Mouse (Mus musculus) embryonic facial prominence, embryonic 14.5 days (tissue): ENCODE measurements around the gene Cfap45. TPM values are rescaled to one million over a fixed set of nuclear protein-coding genes. Genes with fewer than 3 reads are reported as not detected.

Source experiments
- ATAC-seq: fragments of 200-750 bp; cut with Nextera tagmentation; 2 replicates; pipeline ENCODE4 v1.8.0; 2017; ENCODE audit warnings: low read depth, moderate number of reproducible peaks, moderate TSS enrichment
- DNase-seq: peaks from one replicate; pipeline ENCODE4 v3.0.0-alpha.2; 2015; ENCODE audit warnings: low spot score
- H3K27ac ChIP-seq: fragments of 300-500 bp; sonication (generic); replicated peaks from 2 replicates; pipeline ENCODE4 v1.5.1; 2014; ENCODE audit warnings: low read depth, mild to moderate bottlenecking, low read length, moderate library complexity
- H3K27me3 ChIP-seq: fragments of 300-500 bp; sonication (generic); replicated peaks from 2 replicates; pipeline ENCODE4 v1.6.1; 2014; ENCODE audit warnings: low read length; ENCODE audit not compliant: control insufficient read depth, insufficient read depth
- H3K36me3 ChIP-seq: fragments of 300-500 bp; sonication (generic); 2 replicates; pipeline ENCODE4 v1.6.1; 2014; ENCODE audit warnings: low read length, mixed read lengths; ENCODE audit not compliant: control insufficient read depth, insufficient read depth
- H3K4me1 ChIP-seq: fragments of 300-500 bp; sonication (generic); 2 replicates; pipeline ENCODE4 v1.6.1; 2014; ENCODE audit warnings: antibody characterized with exemption, low read length; ENCODE audit not compliant: control insufficient read depth, insufficient read depth
- H3K4me2 ChIP-seq: fragments of 300-500 bp; sonication (generic); 2 replicates; pipeline ENCODE4 v1.6.1; 2014; ENCODE audit warnings: low read depth, mild to moderate bottlenecking, low read length, moderate library complexity, mixed read lengths
- H3K4me3 ChIP-seq: fragments of 300-500 bp; sonication (generic); 2 replicates; pipeline ENCODE4 v1.5.1; 2014; ENCODE audit warnings: low read depth, mild to moderate bottlenecking, low read length
- H3K9ac ChIP-seq: fragments of 300-500 bp; sonication (generic); 2 replicates; pipeline ENCODE4 v1.6.1; 2014; ENCODE audit warnings: low read depth, mild to moderate bottlenecking, low read length, moderate library complexity, mixed read lengths
- H3K9me3 ChIP-seq: fragments of 300-500 bp; sonication (generic); 2 replicates; pipeline ENCODE4 v1.6.1; 2016; ENCODE audit warnings: low read length; ENCODE audit not compliant: control insufficient read depth
- WGBS: fragments of 180-500 bp; shearing (Covaris S2); extraction: QIAGEN DNeasy Blood & Tissue Kit; methylation state at CpG from one replicate; pipeline ENCODE4 v1.1.7; 2014; 5-methylcytosine and 5-hydroxymethylcytosine counted together
- polyA plus RNA-seq: library from polyadenylated mRNA; unstranded; fragments of >200 nt; fragmentation: Nextera tagmentation; extraction: Ambion mirVana; gene quantifications from 2 replicates; pipeline ENCODE4 v1.2.1, GENCODE M21; 2014

Gene Cfap45
- 6.5 and 8.9 TPM in 2 replicates for polyA plus RNA-seq

DNA sequence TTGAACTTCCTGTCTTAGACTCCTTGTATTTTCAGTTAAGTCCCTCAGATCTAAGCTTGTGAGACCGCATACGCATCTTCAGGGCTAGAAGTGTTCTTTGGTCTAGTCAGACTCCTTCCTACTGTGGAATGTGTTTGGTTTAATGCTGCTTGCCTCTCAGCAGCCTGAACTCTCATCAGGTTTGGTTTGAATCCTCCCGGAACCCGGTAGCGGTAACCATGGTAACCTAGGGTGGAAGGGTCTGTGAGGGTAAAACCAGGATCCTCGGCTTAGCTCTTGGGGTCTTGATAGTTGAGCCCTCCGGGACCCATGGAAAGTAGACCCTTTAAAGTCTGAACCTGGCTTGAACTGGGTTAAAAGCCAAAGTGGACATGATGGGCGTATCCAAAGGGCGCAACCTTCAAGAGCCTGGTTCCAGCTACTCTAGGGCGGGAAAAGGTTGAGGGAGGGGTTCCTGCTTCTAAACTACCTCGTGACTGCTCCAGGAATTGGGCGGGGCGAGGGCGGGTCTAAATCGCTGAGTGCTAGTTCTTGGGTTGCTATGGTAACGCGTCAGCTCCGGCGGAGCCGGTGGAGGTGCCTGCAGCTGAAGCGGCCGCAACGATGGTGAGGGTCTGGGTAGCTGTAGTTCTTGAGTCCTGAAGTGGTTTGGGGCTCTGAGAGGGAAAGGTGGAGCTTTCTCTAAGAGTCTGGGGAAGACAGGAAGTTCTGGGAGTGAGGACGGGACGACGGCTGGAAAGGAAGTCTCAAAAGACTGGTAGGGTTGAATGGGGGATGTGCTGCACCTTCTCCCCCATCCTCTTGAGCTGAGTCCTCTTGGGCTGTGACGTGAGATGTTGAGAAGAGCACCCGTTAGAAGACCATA lies at the start of gene Cfap45:
Gene Cfap45, plus strand, starts transcription at position 226 of the 865 bp plus-strand sequence.
- Histone ChIP-seq H3K4me3 (peak within 1 kb of the TSS; percentile 33), H3K4me2 (peak within 1 kb of the TSS; percentile 67), H3K4me1 (peaks cover 11% of the 10 kb centered on the region), H3K9ac (peak within 1 kb of the TSS; percentile 21), H3K9me3 (peaks cover 12% of the 10 kb centered on the region), H3K27me3 (no peaks in the 10 kb centered on the region), H3K36me3 (no peaks in the 10 kb centered on the region), H3K27ac (0 out of 2 replicates have a peak within 1 kb of the TSS, but pooled peaks have one; percentile 5)
- peak; percentile 80 for ATAC-seq
- WGBS: 3% methylated on average over 28 of the region's 28 CpGs
- DNase-seq: peak; percentile 97

DNA sequence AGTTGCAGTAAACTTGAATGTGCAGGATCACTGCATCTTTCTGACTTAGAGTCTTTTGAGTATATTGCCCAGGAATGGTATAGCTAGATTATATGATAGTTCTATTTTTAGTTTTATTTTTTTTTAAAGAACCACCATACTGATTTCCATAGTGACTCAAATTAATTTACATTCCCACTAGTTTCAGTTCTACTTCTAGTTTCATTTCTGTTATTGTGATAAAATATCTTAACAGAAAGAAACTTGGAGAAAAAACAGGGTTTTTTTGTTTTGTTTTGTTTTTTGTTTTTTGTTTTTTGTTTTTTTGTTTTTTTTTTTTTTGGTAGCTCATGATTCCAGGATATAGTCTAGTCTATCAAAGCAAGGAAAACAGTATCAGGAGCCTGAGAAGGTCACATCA lies 47.7 kb upstream of the Cfap45 start:
- Histone ChIP-seq H3K9ac (no peak overlapping the region), H3K27me3 (no peaks in the 10 kb centered on the region), H3K4me1 (no peaks in the 10 kb centered on the region), H3K27ac (no peak overlapping the region), H3K9me3 (no peaks in the 10 kb centered on the region), H3K36me3 (no peaks in the 10 kb centered on the region), H3K4me3 (no peak overlapping the region), H3K4me2 (no peak overlapping the region)
- ATAC-seq (no peak), DNase-seq (no peak)

DNA sequence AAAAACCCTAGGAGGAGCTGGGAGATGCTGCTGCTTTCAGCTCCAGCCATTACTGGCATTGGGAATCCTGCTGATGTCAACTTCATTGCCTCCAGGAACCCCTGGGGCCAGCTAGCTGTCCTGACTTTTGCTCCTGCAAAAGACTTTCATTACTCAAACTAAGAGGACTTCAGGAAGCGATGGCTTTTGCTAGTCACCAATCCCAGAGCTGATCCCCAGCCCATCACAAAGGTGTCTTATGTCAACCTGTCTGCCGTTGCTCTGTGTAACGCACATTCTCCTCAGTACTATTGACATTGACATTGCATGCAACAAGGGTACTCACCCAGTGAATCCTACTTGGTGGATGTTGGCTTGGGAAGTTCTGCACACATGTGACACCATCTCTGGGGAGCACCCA lies 46.4 kb upstream of the Cfap45 start:
- Histone ChIP-seq H3K4me1 (no peaks in the 10 kb centered on the region), H3K27ac (no peak overlapping the region), H3K36me3 (no peaks in the 10 kb centered on the region), H3K9ac (no peak overlapping the region), H3K9me3 (no peaks in the 10 kb centered on the region), H3K4me3 (no peak overlapping the region), H3K27me3 (no peaks in the 10 kb centered on the region), H3K4me2 (no peak overlapping the region)
- WGBS: 67% methylated on average over 3 of the region's 3 CpGs
- DNase-seq (no peak), ATAC-seq (no peak)

DNA sequence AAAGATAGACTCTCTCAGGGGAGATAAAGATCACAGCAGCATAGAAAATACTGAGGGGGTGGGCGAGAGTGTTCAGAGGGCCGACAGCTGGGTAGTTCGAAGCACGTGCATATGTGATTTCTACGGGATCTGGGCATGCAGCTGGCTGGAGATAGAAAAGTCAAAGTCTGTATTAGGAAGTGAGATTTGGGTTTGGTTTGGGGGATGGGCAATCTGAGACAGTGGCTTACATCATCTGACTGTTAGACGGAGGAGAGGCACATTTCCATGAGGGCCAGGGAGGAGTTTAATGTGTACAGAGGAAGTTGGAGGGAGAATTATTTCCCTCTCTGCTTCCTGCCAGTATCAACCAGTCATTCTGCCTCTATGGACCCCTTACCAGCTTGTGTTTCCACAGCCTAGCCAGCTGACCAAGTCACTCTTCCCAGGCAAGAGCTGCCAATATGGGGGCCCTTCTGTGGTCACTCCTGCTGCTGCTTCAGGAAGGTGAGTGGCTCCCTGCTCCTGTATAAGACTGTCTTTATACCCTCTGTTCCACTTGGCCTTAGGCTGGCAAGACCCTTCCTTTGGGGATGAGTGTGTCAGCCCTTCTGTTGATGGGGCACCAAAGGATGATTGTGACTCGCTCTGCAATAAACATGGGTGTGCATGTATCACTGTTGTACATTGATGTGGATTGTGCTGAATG lies 45.4 kb upstream of the Cfap45 start, which contains the start of gene Slamf9:
Gene Slamf9, plus strand, starts transcription at position 305 of the 688 bp plus-strand sequence.
- no peak within 1 kb of the TSS for H3K4me2 ChIP-seq

DNA sequence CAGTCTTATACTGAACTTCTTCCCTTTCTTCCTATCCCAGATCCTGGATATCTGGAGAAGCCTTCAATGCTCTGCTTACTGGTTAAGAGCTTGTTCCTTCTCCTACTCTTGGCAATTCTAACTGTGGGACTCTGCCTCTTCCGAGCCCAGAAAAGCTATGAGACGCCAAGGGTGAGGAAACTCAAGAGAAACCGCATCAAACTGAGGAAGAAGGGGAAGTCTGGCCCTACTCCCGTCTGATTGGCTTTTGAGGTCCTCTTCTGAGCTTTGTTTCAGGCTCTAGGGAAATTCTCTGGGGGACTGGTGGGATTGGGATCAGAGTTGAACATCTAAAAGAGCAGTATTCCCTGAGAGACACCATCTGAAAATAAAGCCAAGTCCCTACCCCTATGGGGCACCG lies 42.6 kb upstream of the Cfap45 start:
- H3K4me2 ChIP-seq: no peak overlapping the region
- H3K27ac ChIP-seq: no peak overlapping the region
- H3K4me3 ChIP-seq: no peak overlapping the region
- H3K4me1 ChIP-seq: peaks cover 3% of the 10 kb centered on the region; the same call in 1 of the 2 replicates
- ATAC-seq (no peak), DNase-seq (no peak)
- H3K9ac ChIP-seq: no peak overlapping the region
- H3K27me3 ChIP-seq: no peaks in the 10 kb centered on the region
- no peaks in the 10 kb centered on the region for H3K9me3 ChIP-seq
- H3K36me3 ChIP-seq: no peaks in the 10 kb centered on the region
- WGBS: 79% methylated on average over 5 of the region's 5 CpGs

More for the DNA sequence above, 45.4 kb upstream of the Cfap45 start, which contains the start of gene Slamf9:
- H3K27me3 ChIP-seq: no peaks in the 10 kb centered on the region
- no peak within 1 kb of the TSS for H3K27ac ChIP-seq
- ATAC-seq (peak; percentile 18; the same call in 1 of the 2 replicates), DNase-seq (peak; percentile 29)
- H3K9ac ChIP-seq: no peak within 1 kb of the TSS
- H3K4me1 ChIP-seq: no peaks in the 10 kb centered on the region
- no peaks in the 10 kb centered on the region for H3K9me3 ChIP-seq
- no peaks in the 10 kb centered on the region for H3K36me3 ChIP-seq
- WGBS: 65% methylated on average over 7 of the region's 7 CpGs
- H3K4me3 ChIP-seq: no peak within 1 kb of the TSS

DNA sequence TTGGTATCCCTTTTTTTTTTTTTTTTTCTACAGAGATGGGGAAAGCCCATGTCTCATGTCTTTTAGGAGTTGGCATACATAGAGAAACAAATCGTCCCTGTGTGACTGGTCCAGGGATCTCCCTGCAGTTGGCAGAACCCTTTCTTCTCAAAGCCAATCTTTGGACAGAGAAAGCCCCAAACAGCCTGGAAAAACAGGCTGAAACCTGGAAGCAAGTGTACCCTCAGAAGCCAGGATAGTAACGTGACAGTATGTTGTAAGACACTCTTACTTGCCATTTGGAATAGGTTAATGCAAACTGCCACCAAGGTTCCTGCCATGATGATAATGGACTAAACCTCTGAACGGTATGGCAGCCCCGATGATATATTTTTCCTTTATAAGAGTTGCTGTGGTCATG lies 40.2 kb upstream of the Cfap45 start:
- 94% methylated on average over 4 of the region's 4 CpGs for WGBS

DNA sequence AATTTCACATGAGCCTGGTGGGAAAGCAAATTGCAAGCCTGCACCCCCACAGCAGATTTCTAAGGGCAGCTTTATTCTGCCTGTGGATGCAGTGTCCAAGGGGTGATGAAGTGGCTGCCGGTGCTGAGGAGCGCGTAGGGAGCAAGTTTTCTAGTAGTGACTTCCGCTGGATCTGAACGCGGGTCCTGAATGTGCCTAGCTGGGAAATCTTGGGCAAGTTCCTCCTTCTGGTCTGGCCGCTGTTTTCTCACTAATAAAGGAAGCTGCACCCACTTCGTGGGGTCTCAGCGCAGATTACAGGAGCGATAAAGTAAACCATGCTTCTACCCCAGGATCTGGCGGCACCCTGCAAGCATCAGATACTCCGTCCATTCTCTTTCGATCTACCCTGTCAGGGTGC lies 39.5 kb upstream of the Cfap45 start:
- Histone ChIP-seq H3K4me2 (peak overlapping the region; percentile 78), H3K27me3 (no peaks in the 10 kb centered on the region), H3K9ac (no peak overlapping the region), H3K27ac (peak overlapping the region; percentile 75; the same call in 1 of the 2 replicates), H3K9me3 (no peaks in the 10 kb centered on the region), H3K4me1 (peaks cover 13% of the 10 kb centered on the region), H3K36me3 (no peaks in the 10 kb centered on the region), H3K4me3 (peak overlapping the region; percentile 70)
- 12% methylated on average over 13 of the region's 13 CpGs for WGBS
- ATAC-seq: no peak
- DNase-seq: no peak

More for the DNA sequence above, 40.2 kb upstream of the Cfap45 start:
- ATAC-seq: no peak
- H3K36me3 ChIP-seq: no peaks in the 10 kb centered on the region
- H3K4me1 ChIP-seq: peaks cover 13% of the 10 kb centered on the region
- no peak overlapping the region for H3K4me3 ChIP-seq
- DNase-seq: no peak
- H3K27ac ChIP-seq: no peak overlapping the region
- H3K4me2 ChIP-seq: no peak overlapping the region
- no peak overlapping the region for H3K9ac ChIP-seq
- H3K9me3 ChIP-seq: no peaks in the 10 kb centered on the region
- H3K27me3 ChIP-seq: no peaks in the 10 kb centered on the region

DNA sequence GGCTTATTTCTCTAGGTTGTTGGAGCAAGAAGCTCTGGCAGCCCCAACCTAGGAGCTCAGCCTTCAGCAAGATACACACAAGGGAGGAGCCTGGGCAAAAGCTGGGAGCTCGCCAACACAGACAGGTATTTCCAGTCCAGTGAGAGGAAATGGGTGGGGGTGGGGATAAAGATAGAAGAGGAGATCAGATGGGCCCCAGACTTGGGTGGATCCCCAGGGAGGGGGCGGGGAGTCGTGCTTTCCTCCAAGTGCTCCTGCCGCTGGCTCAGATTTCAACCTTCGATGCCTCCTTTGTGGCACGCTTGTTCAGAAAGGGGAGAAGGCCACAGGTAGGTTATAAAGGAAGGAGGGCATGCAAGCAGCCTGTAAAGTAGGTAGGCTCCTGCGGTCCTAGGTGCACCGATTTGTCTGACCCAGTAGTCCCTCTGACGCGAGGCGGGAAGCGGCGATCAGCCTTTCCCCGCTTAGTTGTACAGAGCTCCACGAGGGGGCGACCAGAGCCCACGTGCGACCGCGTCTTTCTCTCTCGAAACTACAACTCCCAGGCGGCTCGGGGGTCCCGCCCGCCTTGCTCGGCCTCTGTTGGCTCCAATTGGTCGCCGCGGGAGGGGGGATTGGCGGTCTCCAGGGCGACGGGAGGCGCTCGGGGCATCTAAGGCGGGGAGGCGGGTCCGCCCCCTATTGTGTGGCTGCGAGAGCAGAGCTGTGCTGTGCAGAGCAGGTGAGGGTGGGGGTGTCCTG lies 38.9 kb upstream of the Cfap45 start, which contains the start of gene Igsf9:
Gene Igsf9, plus strand, starts transcription at position 249 of the 741 bp plus-strand sequence.
- Histone ChIP-seq H3K4me1 (peaks cover 13% of the 10 kb centered on the region), H3K27me3 (no peaks in the 10 kb centered on the region), H3K4me2 (peak within 1 kb of the TSS; percentile 78), H3K36me3 (no peaks in the 10 kb centered on the region), H3K27ac (peak within 1 kb of the TSS; percentile 75), H3K9me3 (no peaks in the 10 kb centered on the region), H3K9ac (peak within 1 kb of the TSS; percentile 69), H3K4me3 (peak within 1 kb of the TSS; percentile 70)
- WGBS: under 1% methylated on average over 31 of the region's 38 CpGs
- ATAC-seq (peak; percentile 94), DNase-seq (peak; percentile 98)
